Mouse (Mus musculus) ES-Bruce4 (cell line): ENCODE results near the gene Rab4b.

ENCODE experiments used
- EP300 ChIP-seq: IDR thresholded peaks from 2 replicates; pipeline ENCODE4 v1.6.1; 2011; ENCODE audit warnings: low read depth, low read length; ENCODE audit not compliant: insufficient read depth
- POLR2A ChIP-seq: IDR thresholded peaks from one replicate; pipeline ENCODE4 v1.8.1; 2011; ENCODE audit warnings: low read length; ENCODE audit not compliant: insufficient read depth

- TF ChIP-seq POLR2A (no peak), EP300 (no peak)
These were observed 15.3 kb downstream of the Rab4b start for GRCm38 (mm10) chr7:27163450-27163805.
